Mouse (Mus musculus) testis, adult 2 months (tissue): ENCODE measurements at regions not wholly inside any gene's neighbourhood (a gene's known extent, or its start where the extent isn't known, plus 50 kb on each side); places are given as distances from the start of the nearest gene placed in this dataset.

Experiments
- CTCF ChIP-seq: fragments of 200-500 bp; IDR thresholded peaks from 2 replicates; pipeline ENCODE4 v1.5.1; 2012; ENCODE audit warnings: low read depth, mild to moderate bottlenecking, inconsistent platforms, low read length, moderate library complexity; ENCODE audit not compliant: control insufficient read depth, insufficient read depth, insufficient replicate concordance
- POLR2A ChIP-seq: fragments of 200-500 bp; IDR thresholded peaks from 2 replicates; pipeline ENCODE4 v1.6.1; 2012; ENCODE audit warnings: low read depth, mild to moderate bottlenecking, inconsistent platforms, low read length, moderate library complexity; ENCODE audit not compliant: control insufficient read depth

GRCm38 (mm10) chr4:12272914-12273313 is 101.1 kb upstream of the Fam92a start:
- TF ChIP-seq CTCF, result no peak
- no peak for TF ChIP-seq POLR2A
